Mouse (Mus musculus) limb, embryonic 15.5 days (tissue): ENCODE results near the gene Gm11099. TPM values are rescaled to one million over a fixed set of nuclear protein-coding genes. Genes with fewer than 3 reads are reported as not detected.

Experiments
- ATAC-seq: fragments of 200-750 bp; cut with Nextera tagmentation; 2 replicates; pipeline ENCODE4 v1.8.0; 2017; ENCODE audit warnings: low read depth, moderate TSS enrichment; ENCODE audit not compliant: insufficient number of reproducible peaks, low FRiP score, low TSS enrichment
- H3K27ac ChIP-seq: fragments of 300-500 bp; sonication (generic); 2 replicates; pipeline ENCODE4 v1.5.1; 2015; ENCODE audit warnings: moderate library complexity, mild to moderate bottlenecking, inconsistent platforms
- H3K27me3 ChIP-seq: fragments of 300-500 bp; sonication (generic); 2 replicates; pipeline ENCODE4 v1.6.1; 2015; ENCODE audit warnings: inconsistent platforms
- H3K36me3 ChIP-seq: fragments of 300-500 bp; sonication (generic); 2 replicates; pipeline ENCODE4 v1.6.1; 2015; ENCODE audit warnings: inconsistent platforms
- H3K4me1 ChIP-seq: fragments of 300-500 bp; sonication (generic); 2 replicates; pipeline ENCODE4 v1.6.1; 2015; ENCODE audit warnings: inconsistent platforms
- H3K4me2 ChIP-seq: fragments of 300-500 bp; sonication (generic); 2 replicates; pipeline ENCODE4 v1.6.1; 2015; ENCODE audit warnings: mild to moderate bottlenecking, inconsistent platforms
- H3K4me3 ChIP-seq: fragments of 300-500 bp; sonication (generic); 2 replicates; pipeline ENCODE4 v1.5.1; 2015; ENCODE audit warnings: mild to moderate bottlenecking, inconsistent platforms
- H3K9ac ChIP-seq: fragments of 300-500 bp; sonication (generic); 2 replicates; pipeline ENCODE4 v1.6.1; 2015; ENCODE audit warnings: inconsistent platforms
- H3K9me3 ChIP-seq: fragments of 300-500 bp; sonication (generic); 2 replicates; pipeline ENCODE4 v1.6.1; 2016; ENCODE audit warnings: inconsistent platforms
- WGBS: fragments of 180-500 bp; shearing (Covaris S2); methylation state at CpG from one replicate; pipeline ENCODE4 v1.1.7; 2015; 5-methylcytosine and 5-hydroxymethylcytosine counted together
- polyA plus RNA-seq: library from polyadenylated mRNA; unstranded; fragments of >200 nt; fragmentation: Nextera tagmentation; extraction: Ambion mirVana; gene quantifications from 2 replicates; pipeline ENCODE4 v1.2.1, GENCODE M21; 2015

The Gm11099 gene
- not detected in 2 replicates for polyA plus RNA-seq

GRCm38 (mm10) chr2:58859134-58859533, at the start of gene Gm11099:
Gene Gm11099 (plus strand): TSS chr2:58859434.
- no peak for ATAC-seq
- H3K4me2 ChIP-seq, result no peak within 1 kb of the TSS
- WGBS, result 87% methylated on average over 5 of the region's 5 CpGs
- H3K36me3 ChIP-seq, result no peaks in the 10 kb centered on the region
- H3K4me3 ChIP-seq, result no peak within 1 kb of the TSS
- H3K27me3 ChIP-seq, result no peaks in the 10 kb centered on the region
- no peaks in the 10 kb centered on the region for H3K9me3 ChIP-seq
- no peak within 1 kb of the TSS for H3K27ac ChIP-seq
- H3K4me1 ChIP-seq, result no peaks in the 10 kb centered on the region
- no peak within 1 kb of the TSS for H3K9ac ChIP-seq

- Histone ChIP-seq H3K27me3 (no peaks in the 10 kb centered on the region), H3K36me3 (no peaks in the 10 kb centered on the region), H3K4me1 (no peaks in the 10 kb centered on the region), H3K9ac (no peak overlapping the region), H3K4me3 (no peak overlapping the region), H3K27ac (no peak overlapping the region), H3K4me2 (no peak overlapping the region), H3K9me3 (no peaks in the 10 kb centered on the region)
- WGBS, result 43% methylated on average over 2 of the region's 2 CpGs
- ATAC-seq, result no peak
Measured at GRCm38 (mm10) chr2:58812941-58813340, 46.3 kb upstream of the Gm11099 start.

GRCm38 (mm10) chr2:58828910-58829600, 30.2 kb upstream of the Gm11099 start:
- Histone ChIP-seq H3K27me3 (no peaks in the 10 kb centered on the region), H3K4me1 (0 out of 2 replicates have a peak, but pooled peaks cover under 1% of the 10 kb centered on the region), H3K4me2 (no peak overlapping the region), H3K36me3 (no peaks in the 10 kb centered on the region), H3K27ac (no peak overlapping the region; the same call in 1 of the 2 replicates), H3K9me3 (no peaks in the 10 kb centered on the region), H3K4me3 (no peak overlapping the region), H3K9ac (no peak overlapping the region)
- ATAC-seq, result no peak
- 50% methylated on average over 3 of the region's 3 CpGs for WGBS

GRCm38 (mm10) chr2:58829981-58830742, 29.1 kb upstream of the Gm11099 start:
- H3K4me1 ChIP-seq, result peaks cover 5% of the 10 kb centered on the region; the same call in 1 of the 2 replicates
- no peak for ATAC-seq
- H3K36me3 ChIP-seq, result no peaks in the 10 kb centered on the region
- WGBS, result 34% methylated on average over 7 of the region's 7 CpGs
- H3K4me2 ChIP-seq, result no peak overlapping the region
- H3K9ac ChIP-seq, result no peak overlapping the region
- no peaks in the 10 kb centered on the region for H3K9me3 ChIP-seq
- H3K27me3 ChIP-seq, result no peaks in the 10 kb centered on the region
- no peak overlapping the region for H3K4me3 ChIP-seq
- H3K27ac ChIP-seq, result peak overlapping the region; percentile 33; the same call in 1 of the 2 replicates

- Histone ChIP-seq H3K4me2 (no peak overlapping the region), H3K9me3 (no peaks in the 10 kb centered on the region), H3K9ac (no peak overlapping the region), H3K36me3 (no peaks in the 10 kb centered on the region), H3K27me3 (no peaks in the 10 kb centered on the region), H3K4me3 (no peak overlapping the region), H3K4me1 (peaks cover 10% of the 10 kb centered on the region), H3K27ac (no peak overlapping the region)
- WGBS, result 85% methylated on average over 20 of the region's 20 CpGs
- no peak for ATAC-seq
Measured at GRCm38 (mm10) chr2:58832253-58832980, 26.8 kb upstream of the Gm11099 start.

GRCm38 (mm10) chr2:58841021-58841420, 18.2 kb upstream of the Gm11099 start:
- no peak overlapping the region for H3K4me2 ChIP-seq
- WGBS, result 71% methylated on average over 3 of the region's 3 CpGs
- H3K36me3 ChIP-seq, result no peaks in the 10 kb centered on the region
- no peaks in the 10 kb centered on the region for H3K27me3 ChIP-seq
- H3K9me3 ChIP-seq, result no peaks in the 10 kb centered on the region
- no peaks in the 10 kb centered on the region; the same call in 1 of the 2 replicates for H3K4me1 ChIP-seq
- H3K4me3 ChIP-seq, result no peak overlapping the region
- ATAC-seq, result no peak
- no peak overlapping the region for H3K27ac ChIP-seq
- H3K9ac ChIP-seq, result no peak overlapping the region

- Histone ChIP-seq H3K36me3 (no peaks in the 10 kb centered on the region), H3K27ac (no peak overlapping the region), H3K27me3 (no peaks in the 10 kb centered on the region), H3K9me3 (no peaks in the 10 kb centered on the region), H3K9ac (no peak overlapping the region), H3K4me2 (no peak overlapping the region), H3K4me1 (no peaks in the 10 kb centered on the region), H3K4me3 (no peak overlapping the region)
- WGBS, result 66% methylated on average over 4 of the region's 4 CpGs
- ATAC-seq, result no peak
Measured at GRCm38 (mm10) chr2:58842443-58842842, 16.8 kb upstream of the Gm11099 start.

- WGBS, result 10% methylated on average over 10 of the region's 10 CpGs
- no peaks in the 10 kb centered on the region for H3K27me3 ChIP-seq
- no peak overlapping the region for H3K4me3 ChIP-seq
- H3K9ac ChIP-seq, result no peak overlapping the region
- no peak overlapping the region for H3K27ac ChIP-seq
- H3K4me1 ChIP-seq, result no peaks in the 10 kb centered on the region
- H3K9me3 ChIP-seq, result no peaks in the 10 kb centered on the region
- H3K36me3 ChIP-seq, result no peaks in the 10 kb centered on the region
- no peak overlapping the region for H3K4me2 ChIP-seq
- ATAC-seq, result no peak
Measured at GRCm38 (mm10) chr2:58844499-58844898, 14.7 kb upstream of the Gm11099 start.

- Histone ChIP-seq H3K36me3 (no peaks in the 10 kb centered on the region), H3K4me2 (no peak overlapping the region), H3K4me1 (no peaks in the 10 kb centered on the region), H3K4me3 (no peak overlapping the region), H3K27ac (no peak overlapping the region), H3K9me3 (no peaks in the 10 kb centered on the region), H3K27me3 (no peaks in the 10 kb centered on the region), H3K9ac (no peak overlapping the region)
- ATAC-seq, result no peak
- 64% methylated on average over 3 of the region's 3 CpGs for WGBS
Measured at GRCm38 (mm10) chr2:58879876-58880275, 20.6 kb downstream of the Gm11099 start.

GRCm38 (mm10) chr2:58905057-58905456, 45.8 kb downstream of the Gm11099 start:
- WGBS, result 57% methylated on average over 4 of the region's 4 CpGs
- ATAC-seq, result no peak
- H3K4me3 ChIP-seq, result no peak overlapping the region
- H3K27ac ChIP-seq, result no peak overlapping the region
- H3K9me3 ChIP-seq, result no peaks in the 10 kb centered on the region
- H3K36me3 ChIP-seq, result no peaks in the 10 kb centered on the region
- H3K4me1 ChIP-seq, result no peaks in the 10 kb centered on the region
- no peaks in the 10 kb centered on the region for H3K27me3 ChIP-seq
- H3K4me2 ChIP-seq, result no peak overlapping the region
- no peak overlapping the region for H3K9ac ChIP-seq

- no peak overlapping the region for H3K27ac ChIP-seq
- no peaks in the 10 kb centered on the region for H3K9me3 ChIP-seq
- H3K36me3 ChIP-seq, result no peaks in the 10 kb centered on the region
- ATAC-seq, result no peak
- H3K4me2 ChIP-seq, result no peak overlapping the region
- WGBS, result 60% methylated on average over 14 of the region's 14 CpGs
- H3K4me3 ChIP-seq, result no peak overlapping the region
- H3K27me3 ChIP-seq, result no peaks in the 10 kb centered on the region
- no peaks in the 10 kb centered on the region for H3K4me1 ChIP-seq
- H3K9ac ChIP-seq, result no peak overlapping the region
Measured at GRCm38 (mm10) chr2:58906814-58907516, 47.7 kb downstream of the Gm11099 start.
